Mouse (Mus musculus): ENCODE results near the gene Arhgap10. TPM values are rescaled to one million over a fixed set of nuclear protein-coding genes. Genes with fewer than 3 reads are reported as not detected.

Arhgap10 gene
- total RNA-seq, 2 experiments from 2014 or later: 0.84 to 3.9 TPM

DNA sequence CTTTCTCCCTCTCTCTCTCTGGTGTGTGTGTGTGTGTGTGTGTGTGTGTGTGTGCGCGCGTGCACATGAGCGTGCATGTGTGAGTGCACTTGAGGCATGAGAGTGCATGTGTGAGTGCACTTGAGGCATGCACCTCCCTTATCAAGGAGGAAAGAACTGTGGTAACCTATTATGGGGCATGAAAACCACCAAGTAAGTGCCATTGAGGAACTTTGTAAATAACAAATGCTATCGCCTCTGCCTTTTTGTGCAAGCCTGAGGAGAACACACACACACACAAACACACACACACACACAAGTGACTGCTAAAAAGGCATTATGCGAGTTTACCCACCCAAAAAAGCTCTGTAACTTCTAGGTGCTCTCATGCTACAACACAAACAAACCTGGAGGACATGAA lies 28.5 kb downstream of the Arhgap10 start:
- ATAC-seq (replicated peaks; ENCODE audit: low FRiP score, poor library complexity, severe bottlenecking): no peak

- no peak for ATAC-seq (replicated peaks; ENCODE audit: low FRiP score, poor library complexity, severe bottlenecking)
Measured at GRCm38 (mm10) chr8:77488215-77488606, 29.5 kb downstream of the Arhgap10 start.

DNA sequence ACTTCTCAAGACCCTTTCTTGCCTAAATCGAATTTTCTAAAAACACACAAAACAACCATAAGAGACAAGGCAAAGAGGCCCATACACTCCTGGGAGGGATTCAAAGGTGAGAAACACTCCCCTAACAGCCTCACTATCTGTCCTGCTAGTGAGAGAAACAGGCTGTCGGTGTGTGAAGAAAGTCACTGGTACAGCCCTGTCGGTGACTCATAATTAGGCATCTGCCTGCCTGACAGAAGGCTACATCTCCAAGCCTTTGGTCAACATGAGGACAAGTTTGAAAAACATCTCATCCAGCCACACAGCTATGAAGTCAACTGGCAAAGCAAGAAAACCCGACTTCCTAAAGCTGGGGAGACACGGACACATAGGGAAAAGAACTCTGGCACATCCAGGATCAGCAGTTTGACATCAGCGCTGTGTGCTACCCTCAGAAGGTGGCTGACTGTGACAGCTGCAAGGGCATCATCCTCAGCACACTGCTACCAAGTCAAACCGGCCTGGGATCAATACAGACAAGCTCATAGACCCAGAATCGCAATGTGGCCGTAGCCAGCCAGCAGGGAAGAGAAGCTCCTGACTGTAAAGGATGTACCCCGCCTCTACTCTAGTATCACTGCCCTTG lies 30.1 kb downstream of the Arhgap10 start:
- no peak for ATAC-seq (replicated peaks; ENCODE audit: low FRiP score, poor library complexity, severe bottlenecking)

GRCm38 (mm10) chr8:77486749-77487148 lies 31.0 kb downstream of the Arhgap10 start:
- no peak for ATAC-seq (replicated peaks; ENCODE audit: low FRiP score, poor library complexity, severe bottlenecking)

- no peak for ATAC-seq (replicated peaks; ENCODE audit: low FRiP score, poor library complexity, severe bottlenecking)
Measured at GRCm38 (mm10) chr8:77484817-77485216, 32.9 kb downstream of the Arhgap10 start.

DNA sequence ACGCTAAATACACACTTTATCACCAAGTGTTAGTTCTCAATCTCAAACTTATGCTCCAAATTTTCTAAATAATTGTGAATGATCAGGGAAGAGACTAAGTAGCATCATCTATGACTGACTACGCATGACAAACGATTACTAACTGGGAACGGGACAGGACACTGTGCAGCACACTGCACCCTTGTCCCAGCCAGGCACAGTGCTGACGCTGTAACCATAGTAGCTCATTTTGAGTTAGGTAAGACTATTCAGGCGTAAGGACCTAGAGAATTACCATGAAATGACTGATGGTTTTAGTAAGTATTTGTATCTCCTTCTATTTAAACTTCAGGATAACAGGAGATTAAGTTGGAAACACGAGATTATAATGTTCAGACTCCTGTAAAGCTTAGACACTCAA lies 33.5 kb downstream of the Arhgap10 start:
- ATAC-seq (replicated peaks; ENCODE audit: low FRiP score, poor library complexity, severe bottlenecking): no peak

GRCm38 (mm10) chr8:77483676-77484075 lies 34.1 kb downstream of the Arhgap10 start:
- no peak for ATAC-seq (replicated peaks; ENCODE audit: low FRiP score, poor library complexity, severe bottlenecking)

- ATAC-seq (replicated peaks; ENCODE audit: low FRiP score, poor library complexity, severe bottlenecking): no peak
Measured at GRCm38 (mm10) chr8:77481791-77482190, 36.0 kb downstream of the Arhgap10 start.

DNA sequence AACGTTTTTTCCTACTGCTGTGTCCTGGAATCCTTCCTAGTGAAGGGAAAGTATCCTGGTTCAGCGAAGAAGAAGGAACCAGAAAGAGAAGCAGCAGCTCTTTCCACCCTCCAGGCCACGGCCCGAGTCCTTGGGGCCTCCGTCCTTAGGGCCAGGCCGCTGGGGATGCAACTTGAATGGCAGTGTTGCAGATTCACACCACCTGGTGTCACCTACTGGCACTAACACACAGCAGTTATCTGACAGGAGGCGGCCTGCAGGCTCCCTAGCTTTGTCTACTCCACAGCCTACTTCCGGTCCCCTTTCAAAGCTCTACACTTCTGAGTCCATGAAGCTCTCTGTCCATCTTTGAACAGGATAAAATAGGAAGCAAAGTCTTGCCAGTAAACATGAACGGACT lies 37.8 kb downstream of the Arhgap10 start:
- no peak for ATAC-seq (replicated peaks; ENCODE audit: low FRiP score, poor library complexity, severe bottlenecking)

- ATAC-seq (replicated peaks; ENCODE audit: low FRiP score, poor library complexity, severe bottlenecking): no peak
Measured at GRCm38 (mm10) chr8:77478913-77479273, 38.9 kb downstream of the Arhgap10 start.

DNA sequence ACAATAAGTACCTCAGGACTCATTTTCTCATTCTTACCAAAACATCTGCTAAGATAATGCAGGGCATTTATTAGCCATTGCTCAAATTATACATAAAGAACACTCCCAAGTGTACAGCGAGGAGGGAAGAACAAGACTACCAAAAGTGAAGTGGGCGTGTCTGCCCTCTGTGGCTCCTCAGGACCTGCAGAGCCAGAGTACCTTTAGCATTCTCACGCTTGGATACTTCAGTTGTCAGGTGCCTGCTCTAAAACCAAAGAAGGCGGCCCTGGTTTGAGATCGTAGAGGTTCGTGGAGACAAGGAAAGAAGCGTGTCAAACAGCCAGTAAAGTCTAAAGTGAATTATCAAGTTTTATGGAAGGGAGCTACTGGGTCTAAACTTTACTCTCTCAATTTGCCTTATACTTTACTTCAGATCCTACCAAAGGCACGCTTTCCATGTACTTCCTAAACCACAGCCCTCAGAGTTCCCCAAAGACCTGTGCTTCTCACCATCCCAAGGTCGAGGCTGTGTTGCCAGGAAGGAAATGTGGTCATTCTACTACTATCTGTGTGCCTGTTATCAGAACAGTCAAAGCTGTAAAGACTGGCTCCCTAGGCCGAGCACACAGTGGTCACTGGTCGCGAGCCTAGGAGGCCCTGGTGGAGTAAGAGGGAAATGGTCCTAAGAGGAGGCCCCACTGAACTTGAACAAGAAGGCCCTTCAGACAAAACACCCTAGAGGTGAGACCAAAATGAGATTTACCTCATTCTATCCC lies 39.4 kb downstream of the Arhgap10 start:
- ATAC-seq (replicated peaks; ENCODE audit: low FRiP score, poor library complexity, severe bottlenecking): no peak

GRCm38 (mm10) chr8:77477684-77478083 lies 40.1 kb downstream of the Arhgap10 start:
- ATAC-seq (replicated peaks; ENCODE audit: low FRiP score, poor library complexity, severe bottlenecking): no peak

DNA sequence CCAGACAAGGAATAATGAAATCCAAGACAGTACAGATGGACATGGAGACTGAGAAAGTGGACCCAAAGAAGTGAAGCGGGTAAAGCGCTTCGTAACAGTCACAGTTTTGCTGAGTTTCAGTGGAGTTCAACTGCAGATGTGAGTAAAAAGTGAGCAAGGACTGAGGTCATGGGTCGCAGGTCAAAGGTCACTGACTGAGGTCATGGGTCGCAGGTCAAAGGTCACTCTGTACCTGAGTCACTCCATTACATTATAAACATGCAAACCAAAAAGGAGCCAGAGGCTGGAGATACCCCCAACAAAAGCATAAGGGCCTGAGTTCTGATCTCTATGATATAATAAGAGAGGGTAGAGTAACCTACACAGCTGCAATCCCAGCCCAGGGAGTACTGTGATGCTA lies 43.1 kb downstream of the Arhgap10 start:
- no peak for ATAC-seq (replicated peaks; ENCODE audit: low FRiP score, poor library complexity, severe bottlenecking)

DNA sequence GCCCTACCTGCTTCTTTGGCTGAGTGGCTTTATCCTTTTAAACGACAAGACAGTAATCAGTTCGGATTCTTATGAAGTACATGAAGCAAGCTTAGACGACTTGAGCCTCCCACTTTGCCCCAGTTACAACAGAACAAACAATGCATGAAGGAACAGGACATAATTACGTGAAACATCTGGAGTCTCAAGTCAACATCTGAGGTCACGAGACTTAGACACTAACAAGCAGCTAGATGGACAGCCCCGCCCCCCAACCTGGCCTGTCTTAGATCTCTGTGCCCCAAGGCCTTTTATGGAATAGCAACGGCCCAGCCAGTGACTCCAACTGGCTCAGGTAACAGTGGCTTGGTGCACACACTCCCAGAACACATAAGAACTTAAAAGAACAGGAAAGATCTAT lies 44.0 kb downstream of the Arhgap10 start:
- no peak for ATAC-seq (replicated peaks; ENCODE audit: low FRiP score, poor library complexity, severe bottlenecking)

GRCm38 (mm10) chr8:77473373-77473772 lies 44.4 kb downstream of the Arhgap10 start:
- no peak for ATAC-seq (replicated peaks; ENCODE audit: low FRiP score, poor library complexity, severe bottlenecking)

GRCm38 (mm10) chr8:77461392-77461791 lies 56.4 kb downstream of the Arhgap10 start:
- no peak for ATAC-seq (replicated peaks; ENCODE audit: low FRiP score, poor library complexity, severe bottlenecking)

- ATAC-seq (replicated peaks; ENCODE audit: low FRiP score, poor library complexity, severe bottlenecking): no peak
Measured at GRCm38 (mm10) chr8:77460363-77460762, 57.4 kb downstream of the Arhgap10 start.

- no peak for ATAC-seq (replicated peaks; ENCODE audit: low FRiP score, poor library complexity, severe bottlenecking)
Measured at GRCm38 (mm10) chr8:77459696-77460095, 58.1 kb downstream of the Arhgap10 start.

- ATAC-seq (replicated peaks; ENCODE audit: low FRiP score, poor library complexity, severe bottlenecking): no peak
Measured at GRCm38 (mm10) chr8:77458575-77458974, 59.2 kb downstream of the Arhgap10 start.

- ATAC-seq (replicated peaks; ENCODE audit: low FRiP score, poor library complexity, severe bottlenecking): no peak
Measured at GRCm38 (mm10) chr8:77456263-77456662, 61.5 kb downstream of the Arhgap10 start.

DNA sequence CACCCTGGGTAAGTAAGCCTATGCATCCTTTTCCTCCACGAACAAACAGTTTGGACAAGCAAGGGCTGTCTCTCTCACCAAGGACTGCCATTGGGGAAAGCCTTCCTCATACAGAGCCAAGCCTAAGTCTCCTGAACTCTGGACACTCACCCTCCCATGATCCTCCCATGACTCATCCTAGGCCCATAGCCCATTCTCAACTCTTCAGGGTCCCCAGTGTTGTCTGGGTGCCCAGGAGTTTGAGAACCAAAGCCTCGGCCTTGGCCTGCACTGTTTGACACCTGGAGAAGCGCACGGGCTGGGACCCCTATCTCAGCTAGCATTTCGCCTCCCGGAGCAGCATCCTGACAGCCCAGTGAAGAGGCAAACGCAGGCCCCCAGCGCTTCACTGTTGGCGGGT lies 63.9 kb downstream of the Arhgap10 start:
- no peak for ATAC-seq (replicated peaks; ENCODE audit: low FRiP score, poor library complexity, severe bottlenecking)

Measured in erythroid progenitor cell, adult 5-6 weeks (primary cell).